Mouse (Mus musculus) right cerebral cortex, adult 18-20 months (tissue): ENCODE measurements around the gene Rab22a.

Experiments used
- DNase-seq: peaks from one replicate; pipeline ENCODE4 v3.0.0; 2022; ENCODE audit warnings: mixed read lengths

Rab22a gene

GRCm38 (mm10) chr2:173722251-173722857 is 62.8 kb downstream of the Rab22a start:
- no peak for DNase-seq

GRCm38 (mm10) chr2:173724382-173724781 is 64.8 kb downstream of the Rab22a start:
- no peak for DNase-seq

GRCm38 (mm10) chr2:173724940-173725807 is 65.6 kb downstream of the Rab22a start:
- no peak for DNase-seq

GRCm38 (mm10) chr2:173725819-173726218 is 66.3 kb downstream of the Rab22a start:
- no peak for DNase-seq

- DNase-seq, result no peak
Measured at GRCm38 (mm10) chr2:173730444-173730966, 70.9 kb downstream of the Rab22a start.

- DNase-seq, result no peak
Measured at GRCm38 (mm10) chr2:173734426-173734825, 74.9 kb downstream of the Rab22a start.

- DNase-seq, result peak; percentile 99
Measured at GRCm38 (mm10) chr2:173737222-173737989, 77.8 kb downstream of the Rab22a start, which contains the start of gene Vapb. TSS of gene Vapb (plus strand) at chr2:173737511.

- DNase-seq, result no peak
Measured at GRCm38 (mm10) chr2:173738232-173738631, 78.7 kb downstream of the Rab22a start.

GRCm38 (mm10) chr2:173739107-173739506 is 79.5 kb downstream of the Rab22a start:
- DNase-seq, result no peak

- DNase-seq, result no peak
Measured at GRCm38 (mm10) chr2:173742090-173742489, 82.5 kb downstream of the Rab22a start.

GRCm38 (mm10) chr2:173742744-173743143 is 83.2 kb downstream of the Rab22a start:
- DNase-seq, result no peak

GRCm38 (mm10) chr2:173744070-173744815 is 84.7 kb downstream of the Rab22a start:
- DNase-seq, result no peak

GRCm38 (mm10) chr2:173748961-173749659 is 89.5 kb downstream of the Rab22a start:
- DNase-seq, result no peak

- no peak for DNase-seq
Measured at GRCm38 (mm10) chr2:173755433-173756144, 96.0 kb downstream of the Rab22a start.
